Mouse (Mus musculus): ENCODE data around the gene Mrgpre. TPM values are rescaled to one million over a fixed set of nuclear protein-coding genes. Genes with fewer than 3 reads are reported as not detected.

The Mrgpre gene
- total and polyA plus RNA-seq, 3 experiments = 0.15 to 0.18 TPM; not detected in 1

DNA sequence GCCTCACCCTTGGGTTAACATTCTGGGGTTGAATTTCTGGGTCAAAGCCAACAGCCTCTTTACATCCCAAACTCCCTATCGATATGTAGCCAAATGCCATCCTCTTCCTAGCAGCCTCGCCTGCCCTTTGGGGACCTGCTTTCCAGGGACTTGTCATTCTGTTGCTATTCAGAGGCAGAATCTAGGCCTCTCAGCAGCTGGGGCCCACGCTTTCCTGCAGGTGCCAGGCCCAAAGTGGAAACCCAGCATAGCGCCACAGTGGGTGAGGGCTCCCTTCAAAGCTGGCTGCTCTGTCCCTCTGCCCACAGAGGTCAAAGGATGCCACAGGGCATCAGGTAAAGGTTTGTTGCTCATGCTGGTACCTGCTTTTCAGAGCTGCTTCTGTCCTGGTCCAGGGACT is 50.6 kb downstream of the Mrgpre start:
- Histone ChIP-seq H3K4me3 (ENCODE audit: control insufficient read depth in 1 of 2, insufficient read depth in 1 of 2, low read depth in 2 of 2, low read length in 2 of 2) (no peak overlapping the region), H3K36me3 (ENCODE audit: control insufficient read depth in 1 of 2, insufficient read depth in 2 of 2, low read length in 2 of 2) (no peaks in the 10 kb centered on the region), H3K9ac (ENCODE audit: control insufficient read depth, low read depth, low read length, poor library complexity, severe bottlenecking) (no peak overlapping the region), H3K79me2 (ENCODE audit: control insufficient read depth, insufficient read depth, low read length, poor library complexity) (no peaks in the 10 kb centered on the region), H3K27me3 (ENCODE audit: control insufficient read depth in 1 of 2, insufficient read depth in 2 of 2, low read length in 2 of 2) (no peaks in the 10 kb centered on the region; a peak in 2 of 4 replicates), H3K4me1 (ENCODE audit: control insufficient read depth in 1 of 2, insufficient read depth in 2 of 2, low read length in 2 of 2) (no peaks in the 10 kb centered on the region), H3K9me3 (replicated peaks; ENCODE audit: insufficient read depth, low read length) (no peaks in the 10 kb centered on the region), H3K27ac (ENCODE audit: control insufficient read depth, low read depth, low read length) (no peak overlapping the region)
- DNase-seq (ENCODE audit: low read depth, low spot score) = no peak
- no peak for TF ChIP-seq MAX (IDR thresholded peaks at IDR 0.05; ENCODE audit: low read length)
- no peak for TF ChIP-seq MEF2A (IDR thresholded peaks at IDR 0.05; ENCODE audit: extremely low read depth, insufficient replicate concordance, low read depth, low read length, poor library complexity, severe bottlenecking)
- TF ChIP-seq BHLHE40 (IDR thresholded peaks at IDR 0.05; ENCODE audit: borderline replicate concordance, low read depth, low read length) = no peak
- no peak for TF ChIP-seq RAD21 (IDR thresholded peaks at IDR 0.05; ENCODE audit: low read depth, low read length)
- TF ChIP-seq NELFE (IDR thresholded peaks at IDR 0.05; ENCODE audit: low read depth, low read length) = no peak
- TF ChIP-seq NRF1 (IDR thresholded peaks at IDR 0.05; ENCODE audit: insufficient read depth, low read depth, low read length, poor library complexity, severe bottlenecking) = no peak
- TF ChIP-seq GATA1 (IDR thresholded peaks at IDR 0.05; ENCODE audit: low read depth, low read length) = no peak
- no peak for TF ChIP-seq EP300 (IDR thresholded peaks at IDR 0.05; ENCODE audit: low read depth in 1 of 2, low read length in 2 of 2)
- TF ChIP-seq HCFC1 (IDR thresholded peaks at IDR 0.05; ENCODE audit: low read depth, low read length) = no peak
- TF ChIP-seq SMC3 (IDR thresholded peaks at IDR 0.05; ENCODE audit: low read depth, low read length) = no peak
- TF ChIP-seq RCOR1 (IDR thresholded peaks at IDR 0.05; ENCODE audit: low read depth, low read length) = no peak
- no peak for TF ChIP-seq MAZ (IDR thresholded peaks at IDR 0.05; ENCODE audit: low read depth, low read length)
- TF ChIP-seq ZC3H11A (IDR thresholded peaks at IDR 0.05; ENCODE audit: low read depth, low read length) = no peak
- no peak for TF ChIP-seq TBP (IDR thresholded peaks at IDR 0.05; ENCODE audit: low read depth, low read length)
- no peak for TF ChIP-seq USF2 (IDR thresholded peaks at IDR 0.05; ENCODE audit: borderline replicate concordance in 1 of 2, insufficient read depth in 1 of 2, low read depth in 1 of 2, low read length in 2 of 2)
- TF ChIP-seq GABPA (IDR thresholded peaks at IDR 0.05; ENCODE audit: low read depth, low read length) = no peak

- H3K9me3 ChIP-seq (replicated peaks; ENCODE audit: insufficient read depth, low read length) = no peaks in the 10 kb centered on the region
- H3K9ac ChIP-seq (ENCODE audit: control insufficient read depth, low read depth, low read length, poor library complexity, severe bottlenecking) = no peak overlapping the region
- no peak for TF ChIP-seq ZMIZ1 (IDR thresholded peaks at IDR 0.05; ENCODE audit: low read depth, low read length)
- no peak for TF ChIP-seq TAL1 (IDR thresholded peaks at IDR 0.05; ENCODE audit: low read length)
- no peaks in the 10 kb centered on the region for H3K36me3 ChIP-seq (ENCODE audit: control insufficient read depth in 1 of 2, insufficient read depth in 2 of 2, low read length in 2 of 2)
- H3K4me3 ChIP-seq (ENCODE audit: control insufficient read depth in 1 of 2, insufficient read depth in 1 of 2, low read depth in 2 of 2, low read length in 2 of 2) = no peak overlapping the region
- DNase-seq (ENCODE audit: low read depth, low spot score) = no peak
- H3K79me2 ChIP-seq (ENCODE audit: control insufficient read depth, insufficient read depth, low read length, poor library complexity) = no peaks in the 10 kb centered on the region
- no peaks in the 10 kb centered on the region; a peak in 2 of 4 replicates for H3K27me3 ChIP-seq (ENCODE audit: control insufficient read depth in 1 of 2, insufficient read depth in 2 of 2, low read length in 2 of 2)
- H3K4me1 ChIP-seq (ENCODE audit: control insufficient read depth in 1 of 2, insufficient read depth in 2 of 2, low read length in 2 of 2) = no peaks in the 10 kb centered on the region
- H3K27ac ChIP-seq (ENCODE audit: control insufficient read depth, low read depth, low read length) = no peak overlapping the region
These were observed 54.4 kb downstream of the Mrgpre start for GRCm38 (mm10) chr7:143729886-143730285.

Other genes starting within 250 kb of the Mrgpre start
- 136 and 165 TPM in 2 replicates for gene Nap1l4, start 235.4 kb downstream of the Mrgpre start, total RNA-seq (2012; rRNA removed)
- gene Nap1l4, start 235.4 kb downstream of the Mrgpre start, polyA plus RNA-seq (2012; ENCODE audit: insufficient read depth in 1 of 2, insufficient read length in 2 of 2, low read depth in 1 of 2, low replicate concordance in 2 of 2, missing spikeins in 1 of 2) = 100 to 1,000 TPM in 1 of 2 experiments, not detected in 1; 186 TPM
- gene Cars, start 184.4 kb downstream of the Mrgpre start, total RNA-seq (2012; rRNA removed) = 40.8 and 62.2 TPM in 2 replicates
- gene Cars, start 184.4 kb downstream of the Mrgpre start, polyA plus RNA-seq (2012; ENCODE audit: insufficient read depth in 1 of 2, insufficient read length in 2 of 2, low read depth in 1 of 2, low replicate concordance in 2 of 2, missing spikeins in 1 of 2) = 10 to 100 TPM in 1 of 2 experiments, not detected in 1; 73.5 TPM
- 0.42 and 0.52 TPM in 2 replicates for gene Tnfrsf26, start 155.8 kb downstream of the Mrgpre start, total RNA-seq (2012; rRNA removed)
- under 1 TPM in 1 of 2 experiments, not detected in 1; 0.50 TPM for gene Tnfrsf26, start 155.8 kb downstream of the Mrgpre start, polyA plus RNA-seq (2012; ENCODE audit: insufficient read depth in 1 of 2, insufficient read length in 2 of 2, low read depth in 1 of 2, low replicate concordance in 2 of 2, missing spikeins in 1 of 2)
- 0.10 and 0.23 TPM in 2 replicates for gene Tnfrsf22, start 134.8 kb downstream of the Mrgpre start, total RNA-seq (2012; rRNA removed)
- 1 to 10 TPM in 1 of 2 experiments, not detected in 1; 1.1 TPM for gene Tnfrsf22, start 134.8 kb downstream of the Mrgpre start, polyA plus RNA-seq (2012; ENCODE audit: insufficient read depth in 1 of 2, insufficient read length in 2 of 2, low read depth in 1 of 2, low replicate concordance in 2 of 2, missing spikeins in 1 of 2)
- not detected in 2 replicates for gene Tnfrsf23, start 98.6 kb downstream of the Mrgpre start, total RNA-seq (2012; rRNA removed)
- not detected for gene Tnfrsf23, start 98.6 kb downstream of the Mrgpre start, polyA plus RNA-seq (2012; ENCODE audit: insufficient read depth in 1 of 2, insufficient read length in 2 of 2, low read depth in 1 of 2, low replicate concordance in 2 of 2, missing spikeins in 1 of 2)
- gene Osbpl5, start 27.5 kb downstream of the Mrgpre start, total RNA-seq (2012; rRNA removed) = 0.20 and 0.27 TPM in 2 replicates
- under 1 TPM in 1 of 2 experiments, not detected in 1; 0.50 TPM for gene Osbpl5, start 27.5 kb downstream of the Mrgpre start, polyA plus RNA-seq (2012; ENCODE audit: insufficient read depth in 1 of 2, insufficient read length in 2 of 2, low read depth in 1 of 2, low replicate concordance in 2 of 2, missing spikeins in 1 of 2)
- not detected in 2 replicates for gene Mrgprg, start 17.5 kb downstream of the Mrgpre start, total RNA-seq (2012; rRNA removed)
- not detected for gene Mrgprg, start 17.5 kb downstream of the Mrgpre start, polyA plus RNA-seq (2012; ENCODE audit: insufficient read depth in 1 of 2, insufficient read length in 2 of 2, low read depth in 1 of 2, low replicate concordance in 2 of 2, missing spikeins in 1 of 2)
- 7.4 and 7.9 TPM in 2 replicates for gene Nadsyn1, start 38.3 kb upstream of the Mrgpre start, total RNA-seq (2012; rRNA removed)
- gene Nadsyn1, start 38.3 kb upstream of the Mrgpre start, polyA plus RNA-seq (2012; ENCODE audit: insufficient read depth in 1 of 2, insufficient read length in 2 of 2, low read depth in 1 of 2, low replicate concordance in 2 of 2, missing spikeins in 1 of 2) = 1 to 10 TPM in 1 of 2 experiments, not detected in 1; 10.0 TPM
- 12.7 and 12.8 TPM in 2 replicates for gene Dhcr7, start 38.6 kb upstream of the Mrgpre start, total RNA-seq (2012; rRNA removed)
- gene Dhcr7, start 38.6 kb upstream of the Mrgpre start, polyA plus RNA-seq (2012; ENCODE audit: insufficient read depth in 1 of 2, insufficient read length in 2 of 2, low read depth in 1 of 2, low replicate concordance in 2 of 2, missing spikeins in 1 of 2) = 10 to 100 TPM in 1 of 2 experiments, not detected in 1; 40.7 TPM
- not detected in 2 replicates for gene Gm498, start 82.3 kb upstream of the Mrgpre start, total RNA-seq (2012; rRNA removed)
- gene Gm498, start 82.3 kb upstream of the Mrgpre start, polyA plus RNA-seq (2012; ENCODE audit: insufficient read depth in 1 of 2, insufficient read length in 2 of 2, low read depth in 1 of 2, low replicate concordance in 2 of 2, missing spikeins in 1 of 2) = not detected
- not detected in 2 replicates for gene Shank2, start 217.4 kb upstream of the Mrgpre start, total RNA-seq (2012; rRNA removed)
- gene Shank2, start 217.4 kb upstream of the Mrgpre start, polyA plus RNA-seq (2012; ENCODE audit: insufficient read depth in 1 of 2, insufficient read length in 2 of 2, low read depth in 1 of 2, low replicate concordance in 2 of 2, missing spikeins in 1 of 2) = not detected

Data from MEL (cell line).